Mouse (Mus musculus) myocyte (in vitro differentiated cells): Measurements from ENCODE around the gene Hmgcl. TPM values are rescaled to one million over a fixed set of nuclear protein-coding genes. Genes with fewer than 3 reads are reported as not detected.

Experiments
- H3K27me3 ChIP-seq: one replicate; pipeline ENCODE4 v1.6.1; 2011; ENCODE audit not compliant: control insufficient read depth, insufficient read depth, insufficient read length
- H3K36me3 ChIP-seq: one replicate; pipeline ENCODE4 v1.6.1; 2011; ENCODE audit not compliant: control insufficient read depth, insufficient read depth
- H3K4me2 ChIP-seq: one replicate; pipeline ENCODE4 v1.6.1; 2011; ENCODE audit warnings: low read depth, control low read depth
- H3K4me3 ChIP-seq: one replicate; pipeline ENCODE4 v1.5.1; 2011; ENCODE audit warnings: mild to moderate bottlenecking, control low read depth, moderate library complexity
- H3K79me2 ChIP-seq: one replicate; pipeline ENCODE4 v1.6.1; 2011; ENCODE audit not compliant: control insufficient read depth, insufficient read depth
- H3ac ChIP-seq: one replicate; pipeline ENCODE4 v1.6.1; 2011; ENCODE audit not compliant: control insufficient read depth, insufficient read length
- CEBPB ChIP-seq: IDR thresholded peaks from 2 replicates; pipeline ENCODE4 v1.6.1; 2011; ENCODE audit warnings: mild to moderate bottlenecking, moderate library complexity; ENCODE audit not compliant: poor library complexity, insufficient read depth, severe bottlenecking
- E2F4 ChIP-seq: IDR thresholded peaks from one replicate; pipeline ENCODE4 v1.6.1; 2011; ENCODE audit warnings: mild to moderate bottlenecking, control low read depth, moderate library complexity; ENCODE audit not compliant: insufficient read depth
- MAX ChIP-seq: IDR thresholded peaks from one replicate; pipeline ENCODE4 v1.6.1; 2011; ENCODE audit warnings: low read depth, mild to moderate bottlenecking, control low read depth
- MYOD1 ChIP-seq, 3 experiments: IDR thresholded peaks; one replicate each; pipeline ENCODE4 v1.6.1; 2011; ENCODE audit warnings: control low read depth in 2 of 3, low read depth in 2 of 3, mild to moderate bottlenecking in 2 of 3, moderate library complexity in 1 of 3; ENCODE audit not compliant: insufficient read length in 2 of 3, control insufficient read depth in 1 of 3
- MYOG ChIP-seq, 3 experiments: IDR thresholded peaks; one replicate each; pipeline ENCODE4 v1.6.1; 2011; ENCODE audit warnings: control low read depth in 2 of 3, low read depth in 2 of 3, mild to moderate bottlenecking in 2 of 3; ENCODE audit not compliant: insufficient read length in 2 of 3, control insufficient read depth in 1 of 3, insufficient read depth in 1 of 3
- POLR2A ChIP-seq: IDR thresholded peaks from one replicate; pipeline ENCODE4 v1.6.1; 2011; ENCODE audit warnings: low read depth, mild to moderate bottlenecking, control low read depth, moderate library complexity; ENCODE audit not compliant: insufficient read length
- POLR2AphosphoS2 ChIP-seq: IDR thresholded peaks from one replicate; pipeline ENCODE4 v1.6.1; 2011; ENCODE audit warnings: low read depth, control low read depth; ENCODE audit not compliant: insufficient read length
- REST ChIP-seq: IDR thresholded peaks from one replicate; pipeline ENCODE4 v1.6.1; 2011; ENCODE audit warnings: mild to moderate bottlenecking, control low read depth, moderate library complexity; ENCODE audit not compliant: insufficient read depth, insufficient read length
- SRF ChIP-seq: IDR thresholded peaks from one replicate; pipeline ENCODE4 v1.6.1; 2011; ENCODE audit warnings: low read depth; ENCODE audit not compliant: control insufficient read depth, insufficient read length
- TCF12 ChIP-seq: IDR thresholded peaks from one replicate; pipeline ENCODE4 v1.6.1; 2011; ENCODE audit warnings: mild to moderate bottlenecking, control low read depth; ENCODE audit not compliant: poor library complexity, insufficient read depth, severe bottlenecking
- TCF3 ChIP-seq: IDR thresholded peaks from one replicate; pipeline ENCODE4 v1.6.1; 2011; ENCODE audit warnings: low read depth, control low read depth; ENCODE audit not compliant: insufficient read length
- USF1 ChIP-seq: IDR thresholded peaks from one replicate; pipeline ENCODE4 v1.6.1; 2011; ENCODE audit warnings: low read depth, mild to moderate bottlenecking, control low read depth, moderate library complexity
- polyA plus RNA-seq: library from polyadenylated mRNA; unstranded; fragments of >200 nt; fragmentation: generic; extraction: Trizol; gene quantifications from one replicate; pipeline ENCODE4 v1.2.1, GENCODE M21; 2012; ENCODE audit warnings: missing spikeins

Hmgcl gene
- polyA plus RNA-seq, 1 experiment = 44.1 TPM

- Histone ChIP-seq H3K4me2 (no peak overlapping the region), H3K79me2 (no peaks in the 10 kb centered on the region), H3K27me3 (peaks cover 15% of the 10 kb centered on the region), H3K4me3 (no peak overlapping the region), H3ac (no peak overlapping the region), H3K36me3 (no peaks in the 10 kb centered on the region)
- TF ChIP-seq TCF3 (no peak), SRF (no peak)
These were observed 43.5 kb upstream of the Hmgcl start for GRCm38 (mm10) chr4:135902606-135903242.

- no peaks in the 10 kb centered on the region for H3K79me2 ChIP-seq
- H3K4me2 ChIP-seq = no peak overlapping the region
- H3K4me3 ChIP-seq = no peak overlapping the region
- H3K36me3 ChIP-seq = no peaks in the 10 kb centered on the region
- no peak for TF ChIP-seq CEBPB
- H3ac ChIP-seq = no peak overlapping the region
- peaks cover 15% of the 10 kb centered on the region for H3K27me3 ChIP-seq
These were observed 41.4 kb upstream of the Hmgcl start for GRCm38 (mm10) chr4:135904810-135905209.

- Histone ChIP-seq H3K79me2 (no peaks in the 10 kb centered on the region), H3K4me2 (no peak overlapping the region), H3K27me3 (peaks cover 22% of the 10 kb centered on the region), H3ac (no peak overlapping the region), H3K36me3 (no peaks in the 10 kb centered on the region), H3K4me3 (no peak overlapping the region)
- TF ChIP-seq SRF (no peak), MYOG (IDR thresholded peaks at IDR 0.05; ENCODE audit: control insufficient read depth in 1 of 3, insufficient read depth in 1 of 3, insufficient read length in 2 of 3, low read depth in 2 of 3) (no peak), POLR2A (no peak), TCF3 (no peak), MAX (no peak), CEBPB (no peak), E2F4 (no peak), MYOD1 (IDR thresholded peaks at IDR 0.05; ENCODE audit: control insufficient read depth in 1 of 3, insufficient read length in 2 of 3, low read depth in 2 of 3) (no peak), TCF12 (no peak), POLR2AphosphoS2 (no peak), USF1 (no peak), REST (no peak)
These were observed 39.6 kb upstream of the Hmgcl start for GRCm38 (mm10) chr4:135906633-135907032.

GRCm38 (mm10) chr4:135909326-135910066 lies 36.8 kb upstream of the Hmgcl start:
- no peak overlapping the region for H3K4me2 ChIP-seq
- H3K36me3 ChIP-seq = no peaks in the 10 kb centered on the region
- peaks cover 16% of the 10 kb centered on the region for H3K27me3 ChIP-seq
- TF ChIP-seq TCF3 (no peak), E2F4 (no peak), CEBPB (no peak), REST (no peak), TCF12 (no peak), POLR2AphosphoS2 (no peak)
- H3ac ChIP-seq = no peak overlapping the region
- no peak overlapping the region for H3K4me3 ChIP-seq
- no peaks in the 10 kb centered on the region for H3K79me2 ChIP-seq

GRCm38 (mm10) chr4:135911531-135911930 lies 34.7 kb upstream of the Hmgcl start:
- Histone ChIP-seq H3K27me3 (peaks cover 11% of the 10 kb centered on the region), H3ac (no peak overlapping the region), H3K36me3 (no peaks in the 10 kb centered on the region), H3K4me2 (no peak overlapping the region), H3K79me2 (no peaks in the 10 kb centered on the region), H3K4me3 (no peak overlapping the region)
- TF ChIP-seq E2F4 (no peak), MYOG (IDR thresholded peaks at IDR 0.05; ENCODE audit: control insufficient read depth in 1 of 3, insufficient read depth in 1 of 3, insufficient read length in 2 of 3, low read depth in 2 of 3) (no peak), CEBPB (no peak), SRF (no peak), TCF12 (no peak), POLR2A (no peak), POLR2AphosphoS2 (no peak), USF1 (no peak), MYOD1 (IDR thresholded peaks at IDR 0.05; ENCODE audit: control insufficient read depth in 1 of 3, insufficient read length in 2 of 3, low read depth in 2 of 3) (no peak), REST (no peak)

- Histone ChIP-seq H3K4me3 (no peak overlapping the region), H3K4me2 (no peak overlapping the region), H3K79me2 (no peaks in the 10 kb centered on the region), H3K27me3 (peaks cover 17% of the 10 kb centered on the region), H3ac (no peak overlapping the region), H3K36me3 (no peaks in the 10 kb centered on the region)
- TF ChIP-seq TCF12 (no peak), TCF3 (no peak), USF1 (no peak), POLR2AphosphoS2 (no peak), REST (no peak), E2F4 (no peak), POLR2A (no peak), MAX (no peak), MYOD1 (IDR thresholded peaks at IDR 0.05; ENCODE audit: control insufficient read depth in 1 of 3, insufficient read length in 2 of 3, low read depth in 2 of 3) (no peak), SRF (no peak), MYOG (IDR thresholded peaks at IDR 0.05; ENCODE audit: control insufficient read depth in 1 of 3, insufficient read depth in 1 of 3, insufficient read length in 2 of 3, low read depth in 2 of 3) (no peak), CEBPB (no peak)
These were observed 34.1 kb upstream of the Hmgcl start for GRCm38 (mm10) chr4:135912164-135912563.
